Mouse (Mus musculus) embryonic facial prominence, embryonic 13.5 days (tissue): ENCODE data around the gene Dab2ip. TPM values are rescaled to one million over a fixed set of nuclear protein-coding genes. Genes with fewer than 3 reads are reported as not detected.

Experiments used
- ATAC-seq: fragments of 200-750 bp; cut with Nextera tagmentation; 2 replicates; pipeline ENCODE4 v1.8.0; 2017; ENCODE audit warnings: low read depth; ENCODE audit not compliant: insufficient number of reproducible peaks, insufficient read depth, low FRiP score, low TSS enrichment
- H3K27ac ChIP-seq: fragments of 300-500 bp; sonication (generic); 2 replicates; pipeline ENCODE4 v1.5.1; 2015; ENCODE audit warnings: moderate library complexity, mild to moderate bottlenecking, inconsistent platforms
- H3K27me3 ChIP-seq: fragments of 300-500 bp; sonication (generic); 2 replicates; pipeline ENCODE4 v1.6.1; 2015; ENCODE audit warnings: mild to moderate bottlenecking, inconsistent platforms
- H3K36me3 ChIP-seq: fragments of 300-500 bp; sonication (generic); 2 replicates; pipeline ENCODE4 v1.6.1; 2015; ENCODE audit warnings: mild to moderate bottlenecking, inconsistent platforms
- H3K4me1 ChIP-seq: fragments of 300-500 bp; sonication (generic); 2 replicates; pipeline ENCODE4 v1.6.1; 2015; ENCODE audit warnings: inconsistent platforms
- H3K4me2 ChIP-seq: fragments of 300-500 bp; sonication (generic); 2 replicates; pipeline ENCODE4 v1.6.1; 2015; ENCODE audit warnings: moderate library complexity, mild to moderate bottlenecking, inconsistent platforms
- H3K4me3 ChIP-seq: fragments of 300-500 bp; sonication (generic); 2 replicates; pipeline ENCODE4 v1.5.1; 2015; ENCODE audit warnings: mild to moderate bottlenecking, inconsistent platforms
- H3K9ac ChIP-seq: fragments of 300-500 bp; sonication (generic); 2 replicates; pipeline ENCODE4 v1.6.1; 2015; ENCODE audit warnings: mild to moderate bottlenecking, inconsistent platforms
- H3K9me3 ChIP-seq: fragments of 300-500 bp; sonication (generic); 2 replicates; pipeline ENCODE4 v1.6.1; 2016; ENCODE audit warnings: inconsistent platforms
- WGBS: fragments of 180-500 bp; shearing (Covaris S2); methylation state at CpG from one replicate; pipeline ENCODE4 v1.1.7; 2015; ENCODE audit warnings: mixed read lengths; 5-methylcytosine and 5-hydroxymethylcytosine counted together
- polyA plus RNA-seq: library from polyadenylated mRNA; unstranded; fragments of >200 nt; fragmentation: Nextera tagmentation; extraction: Ambion mirVana; gene quantifications from 2 replicates; pipeline ENCODE4 v1.2.1, GENCODE M21; 2015

Gene Dab2ip
- polyA plus RNA-seq, 1 experiment from 2014 or later: 53.2 TPM

GRCm38 (mm10) chr2:35677855-35678254, 119.8 kb downstream of the Dab2ip start:
- Histone ChIP-seq H3K4me2 (peak overlapping the region; percentile 37), H3K4me3 (no peak overlapping the region), H3K36me3 (0 out of 2 replicates have a peak, but pooled peaks cover 8% of the 10 kb centered on the region), H3K27me3 (no peaks in the 10 kb centered on the region), H3K9ac (peak overlapping the region; percentile 51), H3K4me1 (peaks cover 99% of the 10 kb centered on the region), H3K9me3 (no peaks in the 10 kb centered on the region), H3K27ac (peak overlapping the region; percentile 90)
- ATAC-seq: no peak
- 20% methylated on average over 8 of the region's 8 CpGs for WGBS

GRCm38 (mm10) chr2:35678440-35678839, 120.4 kb downstream of the Dab2ip start:
- no peaks in the 10 kb centered on the region for H3K27me3 ChIP-seq
- no peak overlapping the region for H3K4me2 ChIP-seq
- ATAC-seq: no peak
- WGBS: 66% methylated on average over 4 of the region's 4 CpGs
- 0 out of 2 replicates have a peak, but pooled peaks cover 8% of the 10 kb centered on the region for H3K36me3 ChIP-seq
- no peaks in the 10 kb centered on the region for H3K9me3 ChIP-seq
- H3K27ac ChIP-seq: peak overlapping the region; percentile 90
- peaks cover 97% of the 10 kb centered on the region for H3K4me1 ChIP-seq
- H3K9ac ChIP-seq: peak overlapping the region; percentile 51; the same call in 1 of the 2 replicates
- no peak overlapping the region for H3K4me3 ChIP-seq

- H3K36me3 ChIP-seq: 0 out of 2 replicates have a peak, but pooled peaks cover 8% of the 10 kb centered on the region
- peak overlapping the region; percentile 90 for H3K27ac ChIP-seq
- H3K27me3 ChIP-seq: no peaks in the 10 kb centered on the region
- no peak overlapping the region for H3K4me2 ChIP-seq
- no peak overlapping the region for H3K4me3 ChIP-seq
- H3K4me1 ChIP-seq: peaks cover 97% of the 10 kb centered on the region
- no peak for ATAC-seq
- no peaks in the 10 kb centered on the region for H3K9me3 ChIP-seq
- 32% methylated on average over 10 of the region's 10 CpGs for WGBS
- H3K9ac ChIP-seq: 0 out of 2 replicates have a peak overlapping the region, but pooled peaks have one; percentile 27
These were observed 122.0 kb downstream of the Dab2ip start for GRCm38 (mm10) chr2:35679812-35680672.

DNA sequence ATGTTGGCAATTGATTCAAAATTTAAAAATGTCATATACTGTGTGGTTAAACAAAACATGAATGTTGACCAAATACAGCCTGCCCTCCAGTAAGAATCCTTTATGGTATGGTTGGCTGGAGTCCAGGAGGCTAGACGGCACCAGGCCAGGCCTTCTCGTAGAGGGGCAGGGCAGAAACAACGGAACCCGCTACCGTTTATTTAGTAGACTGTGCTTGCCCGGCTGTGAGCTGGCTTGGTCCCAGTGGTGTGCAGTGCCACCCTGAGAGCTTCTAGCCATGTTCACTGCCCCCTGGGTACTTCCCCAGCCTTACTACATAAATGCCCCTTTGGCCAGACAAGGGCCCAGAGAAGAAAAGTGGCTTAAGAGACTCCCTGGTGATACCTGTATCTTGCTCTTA, 122.8 kb downstream of the Dab2ip start:
- ATAC-seq: no peak
- Histone ChIP-seq H3K27me3 (no peaks in the 10 kb centered on the region), H3K4me3 (no peak overlapping the region), H3K9ac (no peak overlapping the region), H3K9me3 (no peaks in the 10 kb centered on the region), H3K27ac (peak overlapping the region; percentile 28), H3K36me3 (0 out of 2 replicates have a peak, but pooled peaks cover 8% of the 10 kb centered on the region), H3K4me1 (peaks cover 97% of the 10 kb centered on the region), H3K4me2 (peak overlapping the region; percentile 14; the same call in 1 of the 2 replicates)
- 37% methylated on average over 6 of the region's 6 CpGs for WGBS

GRCm38 (mm10) chr2:35684005-35684404, 125.9 kb downstream of the Dab2ip start:
- no peak for ATAC-seq
- 0 out of 2 replicates have a peak, but pooled peaks cover 13% of the 10 kb centered on the region for H3K36me3 ChIP-seq
- H3K27me3 ChIP-seq: no peaks in the 10 kb centered on the region
- no peak overlapping the region for H3K9ac ChIP-seq
- peaks cover 94% of the 10 kb centered on the region for H3K4me1 ChIP-seq
- H3K4me2 ChIP-seq: no peak overlapping the region
- 31% methylated on average over 3 of the region's 3 CpGs for WGBS
- no peak overlapping the region for H3K27ac ChIP-seq
- H3K4me3 ChIP-seq: no peak overlapping the region
- no peaks in the 10 kb centered on the region for H3K9me3 ChIP-seq

- Histone ChIP-seq H3K4me3 (no peak overlapping the region), H3K4me2 (no peak overlapping the region), H3K9ac (no peak overlapping the region), H3K27me3 (no peaks in the 10 kb centered on the region), H3K4me1 (peaks cover 93% of the 10 kb centered on the region), H3K9me3 (no peaks in the 10 kb centered on the region), H3K36me3 (0 out of 2 replicates have a peak, but pooled peaks cover 13% of the 10 kb centered on the region), H3K27ac (no peak overlapping the region)
- ATAC-seq: no peak
- 49% methylated on average over 9 of the region's 9 CpGs for WGBS
These were observed 126.8 kb downstream of the Dab2ip start for GRCm38 (mm10) chr2:35684735-35685312.

DNA sequence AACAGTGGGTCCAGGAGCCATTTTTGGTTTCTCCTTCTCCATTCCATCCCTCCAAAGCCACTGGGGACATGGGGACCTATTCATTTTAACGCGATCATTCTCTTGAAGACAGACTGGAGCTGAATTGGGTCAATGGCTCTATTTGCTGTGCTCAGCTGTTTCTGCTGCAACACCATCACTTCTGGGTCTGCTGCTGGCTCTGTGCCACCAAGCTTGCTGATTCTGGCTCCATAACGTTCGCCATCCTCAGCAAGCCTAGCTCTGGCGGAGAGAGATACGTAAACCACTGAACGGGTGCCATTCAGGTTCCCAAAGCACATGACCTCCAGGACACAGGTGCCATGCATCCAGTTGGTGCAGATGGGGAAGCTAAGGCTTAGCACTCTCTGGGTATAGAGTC, 128.0 kb downstream of the Dab2ip start:
- Histone ChIP-seq H3K4me1 (peaks cover 93% of the 10 kb centered on the region), H3K27ac (no peak overlapping the region), H3K4me2 (no peak overlapping the region), H3K27me3 (no peaks in the 10 kb centered on the region), H3K9me3 (no peaks in the 10 kb centered on the region), H3K36me3 (0 out of 2 replicates have a peak, but pooled peaks cover 13% of the 10 kb centered on the region), H3K4me3 (no peak overlapping the region), H3K9ac (no peak overlapping the region)
- ATAC-seq: no peak
- WGBS: 84% methylated on average over 7 of the region's 7 CpGs

DNA sequence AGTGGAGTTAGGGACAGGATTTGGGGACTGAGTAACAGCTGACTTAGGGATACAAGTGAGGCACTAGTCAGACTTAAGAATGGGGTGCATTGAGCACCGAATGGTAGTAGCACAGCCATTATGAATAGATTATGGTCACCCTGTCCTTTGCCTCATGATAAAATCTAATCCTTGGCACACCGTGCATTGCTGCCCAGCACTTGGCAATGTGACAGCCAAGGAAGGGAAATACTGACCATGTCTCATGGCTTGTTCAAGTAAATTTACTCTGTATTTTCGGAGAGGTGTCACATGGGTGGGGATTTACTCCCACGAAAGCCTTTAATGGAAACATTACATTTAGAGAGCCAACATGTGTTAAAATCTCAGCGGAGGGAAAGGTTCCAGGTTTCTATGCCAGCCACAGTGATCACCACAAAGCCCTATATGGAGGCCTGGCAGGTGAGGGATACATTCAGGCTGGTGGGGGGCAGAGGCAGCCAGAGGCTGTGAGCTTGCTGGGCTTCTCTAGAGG, 129.5 kb downstream of the Dab2ip start:
- H3K27me3 ChIP-seq: no peaks in the 10 kb centered on the region
- H3K27ac ChIP-seq: no peak overlapping the region
- no peak overlapping the region for H3K4me3 ChIP-seq
- no peaks in the 10 kb centered on the region for H3K9me3 ChIP-seq
- 81% methylated on average over 5 of the region's 5 CpGs for WGBS
- H3K36me3 ChIP-seq: peaks cover 12% of the 10 kb centered on the region; the same call in 1 of the 2 replicates
- H3K9ac ChIP-seq: no peak overlapping the region
- ATAC-seq: no peak
- peaks cover 94% of the 10 kb centered on the region for H3K4me1 ChIP-seq
- no peak overlapping the region for H3K4me2 ChIP-seq

DNA sequence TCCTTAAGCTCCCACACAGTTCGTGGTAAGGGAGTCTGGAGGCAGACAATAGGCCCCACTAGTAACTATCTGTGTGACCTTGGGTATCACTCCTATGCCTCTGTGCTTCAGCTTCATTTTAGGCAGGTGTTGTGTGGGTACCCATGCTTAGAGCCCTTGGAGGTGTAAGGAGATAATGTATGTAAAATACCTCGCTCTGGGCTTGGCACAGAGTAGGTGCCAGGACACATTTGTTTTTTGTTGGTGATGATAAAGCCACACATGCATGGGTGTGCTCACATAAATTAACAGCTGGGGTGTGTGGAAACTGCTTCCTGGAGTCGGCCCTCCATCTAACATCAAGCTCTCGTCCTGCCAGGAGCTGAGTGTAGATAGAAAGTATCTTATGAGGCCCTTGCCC, 130.1 kb downstream of the Dab2ip start:
- ATAC-seq: no peak
- H3K27me3 ChIP-seq: no peaks in the 10 kb centered on the region
- peaks cover 12% of the 10 kb centered on the region; the same call in 1 of the 2 replicates for H3K36me3 ChIP-seq
- H3K4me1 ChIP-seq: peaks cover 96% of the 10 kb centered on the region
- no peak overlapping the region for H3K4me2 ChIP-seq
- no peaks in the 10 kb centered on the region for H3K9me3 ChIP-seq
- no peak overlapping the region; the same call in 1 of the 2 replicates for H3K27ac ChIP-seq
- H3K4me3 ChIP-seq: no peak overlapping the region
- 75% methylated on average over 4 of the region's 4 CpGs for WGBS
- no peak overlapping the region for H3K9ac ChIP-seq

DNA sequence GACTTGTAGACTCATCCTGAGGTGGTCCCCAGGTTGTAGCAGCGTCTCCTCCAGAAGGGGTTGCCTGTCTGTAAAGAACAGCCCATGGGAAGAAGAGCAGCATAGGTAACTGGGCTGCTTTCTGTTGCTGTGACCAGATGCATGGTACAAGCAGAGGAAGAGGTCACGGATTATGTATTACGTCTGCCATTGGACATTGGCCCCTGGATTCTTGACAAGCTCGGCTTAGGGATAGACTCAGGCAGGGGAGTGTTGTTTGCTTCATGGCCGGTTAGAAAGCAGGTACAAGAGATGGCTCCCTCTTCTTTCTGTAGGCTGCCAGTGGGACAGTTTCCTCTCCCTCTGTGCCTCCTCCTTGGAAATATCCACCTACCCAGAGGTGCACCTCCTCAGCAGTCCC, 130.5 kb downstream of the Dab2ip start:
- ATAC-seq: no peak
- Histone ChIP-seq H3K27ac (no peak overlapping the region), H3K4me3 (no peak overlapping the region), H3K4me1 (peaks cover 96% of the 10 kb centered on the region), H3K36me3 (peaks cover 12% of the 10 kb centered on the region; the same call in 1 of the 2 replicates), H3K4me2 (no peak overlapping the region), H3K9ac (no peak overlapping the region), H3K9me3 (no peaks in the 10 kb centered on the region), H3K27me3 (no peaks in the 10 kb centered on the region)
- 85% methylated on average over 5 of the region's 5 CpGs for WGBS

DNA sequence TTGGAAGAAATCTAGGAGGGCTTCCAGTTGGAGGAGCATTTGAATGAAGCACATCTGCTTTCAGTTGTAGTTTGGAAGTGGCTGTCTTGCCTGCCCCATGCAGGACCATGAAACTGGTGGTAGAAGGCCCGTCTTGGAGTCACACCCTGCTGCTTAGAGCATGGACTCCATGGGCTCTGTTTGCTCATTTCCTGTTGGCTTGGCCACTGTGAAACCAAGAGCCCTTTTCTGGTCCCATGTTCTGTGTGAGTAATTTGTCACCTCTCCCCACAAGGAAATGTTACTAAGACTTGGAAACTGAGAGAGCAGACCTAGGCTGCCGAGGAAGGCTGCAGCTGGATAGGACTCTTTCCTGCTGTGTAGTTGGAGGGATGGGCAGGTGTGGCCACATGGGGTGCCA, 131.8 kb downstream of the Dab2ip start:
- Histone ChIP-seq H3K4me1 (peaks cover 96% of the 10 kb centered on the region), H3K27ac (0 out of 2 replicates have a peak overlapping the region, but pooled peaks have one; percentile 79)

More for the DNA sequence above, 131.8 kb downstream of the Dab2ip start:
- Histone ChIP-seq H3K9me3 (no peaks in the 10 kb centered on the region), H3K9ac (peak overlapping the region; percentile 40; the same call in 1 of the 2 replicates), H3K27me3 (no peaks in the 10 kb centered on the region), H3K36me3 (peaks cover 12% of the 10 kb centered on the region; the same call in 1 of the 2 replicates), H3K4me3 (no peak overlapping the region), H3K4me2 (no peak overlapping the region)
- no peak for ATAC-seq
- 62% methylated on average over 2 of the region's 2 CpGs for WGBS
